Mouse (Mus musculus): ENCODE results near the gene Cryzl1. TPM values are rescaled to one million over a fixed set of nuclear protein-coding genes. Genes with fewer than 3 reads are reported as not detected.

Gene Cryzl1
- polyA plus RNA-seq, 1 experiment from 2014 or later: 88.9 TPM

DNA sequence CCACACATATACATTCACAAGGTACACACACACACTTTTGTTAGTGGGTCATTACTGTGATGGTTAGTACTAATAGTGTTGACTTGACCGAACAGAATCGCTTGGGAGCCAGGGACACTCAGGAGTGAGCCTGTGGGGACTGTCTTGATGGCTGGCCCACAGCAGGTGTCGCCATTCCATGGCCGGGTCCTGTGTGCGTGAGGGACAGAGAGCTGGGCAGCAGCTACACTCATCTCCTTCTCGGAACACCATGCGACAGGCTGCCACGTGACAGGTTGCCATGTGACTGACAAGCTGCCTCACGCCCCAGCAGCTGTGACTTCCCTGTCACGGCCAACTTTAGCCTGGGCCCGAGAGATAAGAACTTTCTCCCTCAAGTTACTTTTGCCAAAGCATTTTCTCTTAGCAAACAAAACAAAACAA lies 11.8 kb downstream of the Cryzl1 start:
- Histone ChIP-seq H3K9ac (replicated peaks; ENCODE audit: low read depth, low read length) (no peak overlapping the region), H3K4me1 (ENCODE audit: control insufficient read depth, insufficient read depth, low read length) (no peaks in the 10 kb centered on the region), H3K4me2 (replicated peaks; ENCODE audit: low read depth, low read length) (no peak overlapping the region), H3K4me3 (ENCODE audit: low read depth, low read length) (no peak overlapping the region), H3K27ac (ENCODE audit: low read length) (no peak overlapping the region), H3K9me3 (ENCODE audit: control insufficient read depth, low read depth, low read length) (no peaks in the 10 kb centered on the region), H3K36me3 (ENCODE audit: control insufficient read depth, insufficient read depth, low read length) (peaks cover 32% of the 10 kb centered on the region), H3K27me3 (ENCODE audit: control insufficient read depth, insufficient read depth, low read length) (no peaks in the 10 kb centered on the region)
- ATAC-seq (ENCODE audit: insufficient number of reproducible peaks, insufficient read depth, low FRiP score, low read depth): peak; percentile 90; the same call in 1 of the 2 replicates
- WGBS: 78% methylated on average over 11 of the region's 11 CpGs

DNA sequence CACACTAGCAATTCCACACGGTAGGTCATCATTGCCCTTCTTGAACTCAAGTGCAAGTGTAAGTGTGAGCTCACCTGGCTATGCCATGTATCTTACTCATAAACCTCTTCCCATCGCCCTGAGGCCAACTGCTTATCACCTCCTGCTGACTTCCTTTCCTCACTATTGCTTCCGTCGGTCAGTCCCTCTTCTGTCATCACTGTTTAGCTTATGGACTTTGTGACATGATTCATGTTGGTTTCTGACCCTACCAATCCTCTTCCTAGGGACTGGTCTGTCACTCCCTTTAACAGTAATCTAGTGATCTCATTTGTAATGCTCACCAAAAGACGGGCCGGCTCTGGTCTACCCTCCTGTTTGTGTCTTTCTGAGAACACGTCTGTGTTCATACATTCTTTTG lies 18.5 kb downstream of the Cryzl1 start:
- Histone ChIP-seq H3K4me1 (ENCODE audit: control insufficient read depth, insufficient read depth, low read length) (no peaks in the 10 kb centered on the region), H3K4me3 (ENCODE audit: low read depth, low read length) (no peak overlapping the region), H3K4me2 (replicated peaks; ENCODE audit: low read depth, low read length) (no peak overlapping the region), H3K36me3 (ENCODE audit: control insufficient read depth, insufficient read depth, low read length) (peaks cover 30% of the 10 kb centered on the region; the same call in 1 of the 2 replicates), H3K9me3 (ENCODE audit: control insufficient read depth, low read depth, low read length) (no peaks in the 10 kb centered on the region), H3K9ac (replicated peaks; ENCODE audit: low read depth, low read length) (no peak overlapping the region), H3K27ac (ENCODE audit: low read length) (no peak overlapping the region), H3K27me3 (ENCODE audit: control insufficient read depth, insufficient read depth, low read length) (no peaks in the 10 kb centered on the region)
- 80% methylated on average over 7 of the region's 7 CpGs for WGBS
- no peak for ATAC-seq (ENCODE audit: insufficient number of reproducible peaks, insufficient read depth, low FRiP score, low read depth)

DNA sequence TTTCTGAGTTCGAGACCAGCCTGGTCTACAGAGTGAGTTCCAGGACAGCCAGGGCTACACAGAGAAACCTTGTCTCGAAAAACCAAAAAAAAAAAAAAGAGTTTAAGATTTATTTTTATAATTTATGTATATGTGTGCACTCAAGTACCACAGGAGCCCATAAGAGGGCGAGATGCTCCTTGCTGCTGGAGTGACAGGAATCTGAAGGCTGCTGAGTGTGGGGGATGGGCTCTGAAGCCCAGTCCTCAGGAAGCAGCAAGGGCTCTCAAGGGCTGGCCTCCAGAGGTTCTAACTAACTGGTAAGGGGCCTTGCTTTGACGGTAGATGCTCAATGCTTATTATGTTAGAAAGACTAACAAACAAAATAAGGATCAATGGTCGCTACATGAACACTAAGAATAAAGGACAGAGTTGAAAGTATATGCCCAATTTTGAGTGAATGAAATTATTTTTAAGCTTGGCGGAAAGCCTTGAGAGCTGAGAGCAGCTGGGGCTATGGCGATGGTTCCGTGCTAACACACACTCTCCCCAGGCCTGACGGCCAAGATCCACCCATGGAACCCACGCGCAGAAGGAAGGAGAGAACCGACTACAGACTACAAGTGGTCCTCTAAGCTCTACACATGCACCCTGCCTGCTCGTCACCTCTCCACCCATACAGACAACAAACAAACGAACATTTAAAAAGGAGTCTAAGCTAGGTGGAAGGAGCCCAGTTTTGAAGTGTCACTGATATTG lies 24.0 kb downstream of the Cryzl1 start:
- Histone ChIP-seq H3K4me2 (replicated peaks; ENCODE audit: low read depth, low read length) (no peak overlapping the region), H3K27me3 (ENCODE audit: control insufficient read depth, insufficient read depth, low read length) (no peaks in the 10 kb centered on the region), H3K9ac (replicated peaks; ENCODE audit: low read depth, low read length) (no peak overlapping the region), H3K4me3 (ENCODE audit: low read depth, low read length) (no peak overlapping the region), H3K27ac (ENCODE audit: low read length) (no peak overlapping the region), H3K36me3 (ENCODE audit: control insufficient read depth, insufficient read depth, low read length) (peaks cover 23% of the 10 kb centered on the region; the same call in 1 of the 2 replicates), H3K9me3 (ENCODE audit: control insufficient read depth, low read depth, low read length) (no peaks in the 10 kb centered on the region), H3K4me1 (ENCODE audit: control insufficient read depth, insufficient read depth, low read length) (peaks cover 10% of the 10 kb centered on the region; the same call in 1 of the 2 replicates)
- 86% methylated on average over 13 of the region's 14 CpGs for WGBS
- ATAC-seq (ENCODE audit: insufficient number of reproducible peaks, insufficient read depth, low FRiP score, low read depth): no peak

GRCm38 (mm10) chr16:91702771-91703188 lies 26.0 kb downstream of the Cryzl1 start:
- ATAC-seq (ENCODE audit: insufficient number of reproducible peaks, insufficient read depth, low FRiP score, low read depth): peak; percentile 57; the same call in 1 of the 2 replicates
- H3K4me2 ChIP-seq (replicated peaks; ENCODE audit: low read depth, low read length): no peak overlapping the region
- no peak overlapping the region for H3K9ac ChIP-seq (replicated peaks; ENCODE audit: low read depth, low read length)
- H3K4me3 ChIP-seq (ENCODE audit: low read depth, low read length): no peak overlapping the region
- WGBS: 27% methylated on average over 3 of the region's 3 CpGs
- no peaks in the 10 kb centered on the region for H3K9me3 ChIP-seq (ENCODE audit: control insufficient read depth, low read depth, low read length)
- peaks cover 27% of the 10 kb centered on the region; the same call in 1 of the 2 replicates for H3K36me3 ChIP-seq (ENCODE audit: control insufficient read depth, insufficient read depth, low read length)
- H3K27me3 ChIP-seq (ENCODE audit: control insufficient read depth, insufficient read depth, low read length): no peaks in the 10 kb centered on the region
- peaks cover 10% of the 10 kb centered on the region; the same call in 1 of the 2 replicates for H3K4me1 ChIP-seq (ENCODE audit: control insufficient read depth, insufficient read depth, low read length)
- H3K27ac ChIP-seq (ENCODE audit: low read length): peak overlapping the region; percentile 66; the same call in 1 of the 2 replicates

DNA sequence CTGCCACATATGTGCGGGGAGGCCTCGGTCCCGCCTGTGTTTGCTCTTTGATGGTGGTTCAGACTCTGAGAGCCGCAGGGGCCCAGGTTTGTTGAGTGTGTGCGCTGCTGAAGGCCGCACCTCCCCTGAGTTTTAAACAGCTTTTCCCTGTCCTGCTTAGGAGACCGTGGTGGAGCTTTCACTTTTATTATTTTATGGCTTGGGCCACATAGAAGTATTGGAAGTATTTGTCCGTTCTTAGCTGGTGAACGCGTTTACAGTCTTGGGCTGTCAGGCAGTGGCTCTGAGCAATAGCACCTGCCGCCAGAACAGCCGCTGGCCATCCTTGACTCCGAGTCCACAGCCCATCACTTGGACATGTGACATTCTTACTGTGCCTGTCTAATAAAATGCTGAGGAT lies 26.9 kb downstream of the Cryzl1 start:
- no peaks in the 10 kb centered on the region for H3K27me3 ChIP-seq (ENCODE audit: control insufficient read depth, insufficient read depth, low read length)
- peak; percentile 65; the same call in 1 of the 2 replicates for ATAC-seq (ENCODE audit: insufficient number of reproducible peaks, insufficient read depth, low FRiP score, low read depth)
- H3K9ac ChIP-seq (replicated peaks; ENCODE audit: low read depth, low read length): no peak overlapping the region
- H3K4me3 ChIP-seq (ENCODE audit: low read depth, low read length): no peak overlapping the region
- WGBS: 38% methylated on average over 13 of the region's 13 CpGs
- peak overlapping the region; percentile 66; the same call in 1 of the 2 replicates for H3K27ac ChIP-seq (ENCODE audit: low read length)
- H3K36me3 ChIP-seq (ENCODE audit: control insufficient read depth, insufficient read depth, low read length): peaks cover 27% of the 10 kb centered on the region
- H3K4me1 ChIP-seq (ENCODE audit: control insufficient read depth, insufficient read depth, low read length): peaks cover 10% of the 10 kb centered on the region; the same call in 1 of the 2 replicates
- H3K4me2 ChIP-seq (replicated peaks; ENCODE audit: low read depth, low read length): no peak overlapping the region
- H3K9me3 ChIP-seq (ENCODE audit: control insufficient read depth, low read depth, low read length): no peaks in the 10 kb centered on the region

GRCm38 (mm10) chr16:91698995-91699394 lies 29.8 kb downstream of the Cryzl1 start:
- no peak for ATAC-seq (ENCODE audit: insufficient number of reproducible peaks, insufficient read depth, low FRiP score, low read depth)
- Histone ChIP-seq H3K4me2 (replicated peaks; ENCODE audit: low read depth, low read length) (no peak overlapping the region), H3K9ac (replicated peaks; ENCODE audit: low read depth, low read length) (no peak overlapping the region), H3K4me3 (ENCODE audit: low read depth, low read length) (no peak overlapping the region), H3K27ac (ENCODE audit: low read length) (no peak overlapping the region), H3K36me3 (ENCODE audit: control insufficient read depth, insufficient read depth, low read length) (peaks cover 16% of the 10 kb centered on the region), H3K4me1 (ENCODE audit: control insufficient read depth, insufficient read depth, low read length) (peaks cover 10% of the 10 kb centered on the region; the same call in 1 of the 2 replicates), H3K27me3 (ENCODE audit: control insufficient read depth, insufficient read depth, low read length) (no peaks in the 10 kb centered on the region), H3K9me3 (ENCODE audit: control insufficient read depth, low read depth, low read length) (no peaks in the 10 kb centered on the region)
- WGBS: 81% methylated on average over 1 of the region's 1 CpGs

- no peak overlapping the region for H3K4me2 ChIP-seq (replicated peaks; ENCODE audit: low read depth, low read length)
- WGBS: 56% methylated on average over 8 of the region's 8 CpGs
- no peak overlapping the region for H3K4me3 ChIP-seq (ENCODE audit: low read depth, low read length)
- no peak for ATAC-seq (ENCODE audit: insufficient number of reproducible peaks, insufficient read depth, low FRiP score, low read depth)
- H3K4me1 ChIP-seq (ENCODE audit: control insufficient read depth, insufficient read depth, low read length): no peaks in the 10 kb centered on the region
- H3K9me3 ChIP-seq (ENCODE audit: control insufficient read depth, low read depth, low read length): no peaks in the 10 kb centered on the region
- peaks cover 11% of the 10 kb centered on the region for H3K36me3 ChIP-seq (ENCODE audit: control insufficient read depth, insufficient read depth, low read length)
- H3K27ac ChIP-seq (ENCODE audit: low read length): no peak overlapping the region
- H3K27me3 ChIP-seq (ENCODE audit: control insufficient read depth, insufficient read depth, low read length): no peaks in the 10 kb centered on the region
- H3K9ac ChIP-seq (replicated peaks; ENCODE audit: low read depth, low read length): no peak overlapping the region
Observed at GRCm38 (mm10) chr16:91695108-91695755, 33.5 kb downstream of the Cryzl1 start.

DNA sequence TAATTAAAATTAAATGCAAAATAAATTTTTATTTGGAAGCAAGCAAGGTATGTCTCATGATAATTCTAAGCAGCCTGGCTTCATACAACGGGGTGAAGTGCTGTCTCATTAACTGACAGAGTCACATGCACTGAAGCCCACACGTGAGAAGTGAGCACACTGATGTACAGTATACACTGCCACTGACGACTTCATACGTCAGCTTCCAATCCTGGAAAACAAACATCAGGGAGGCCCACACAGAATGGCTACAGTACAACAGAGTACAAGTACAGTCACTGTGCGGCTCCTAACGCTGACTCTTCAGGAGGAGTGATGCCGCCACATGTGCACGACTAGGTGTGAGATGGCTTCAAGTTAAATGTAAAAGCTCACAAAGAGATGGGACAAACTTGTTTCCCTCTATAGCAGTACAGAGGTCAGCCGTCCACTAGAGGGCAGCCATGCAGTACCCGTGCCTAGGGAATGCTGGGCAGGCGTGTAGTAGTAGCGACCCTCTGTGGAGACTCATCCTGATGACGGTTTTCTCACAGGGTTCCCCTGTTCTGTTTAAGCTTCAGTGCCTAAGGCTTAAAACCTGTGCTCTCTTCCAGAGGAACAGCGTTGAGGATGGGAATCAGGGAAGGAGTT lies 34.2 kb downstream of the Cryzl1 start:
- Histone ChIP-seq H3K4me2 (replicated peaks; ENCODE audit: low read depth, low read length) (no peak overlapping the region), H3K36me3 (ENCODE audit: control insufficient read depth, insufficient read depth, low read length) (peaks cover 9% of the 10 kb centered on the region), H3K4me1 (ENCODE audit: control insufficient read depth, insufficient read depth, low read length) (no peaks in the 10 kb centered on the region), H3K9ac (replicated peaks; ENCODE audit: low read depth, low read length) (no peak overlapping the region), H3K4me3 (ENCODE audit: low read depth, low read length) (no peak overlapping the region), H3K9me3 (ENCODE audit: control insufficient read depth, low read depth, low read length) (no peaks in the 10 kb centered on the region), H3K27ac (ENCODE audit: low read length) (no peak overlapping the region), H3K27me3 (ENCODE audit: control insufficient read depth, insufficient read depth, low read length) (no peaks in the 10 kb centered on the region)
- WGBS: 32% methylated on average over 14 of the region's 14 CpGs
- peak; percentile 87 for ATAC-seq (ENCODE audit: insufficient number of reproducible peaks, insufficient read depth, low FRiP score, low read depth)
